Mouse (Mus musculus) naive thymus-derived CD4-positive, alpha-beta T cell, adult 5 months (primary cell): ENCODE measurements around the gene Gm20828. TPM values are rescaled to one million over a fixed set of nuclear protein-coding genes. Genes with fewer than 3 reads are reported as not detected.

ENCODE experiments used
- polyA plus RNA-seq: library from polyadenylated mRNA; unstranded; fragments of 100-300 nt; shearing (Covaris generic); gene quantifications from one replicate; pipeline ENCODE4 v1.2.1, GENCODE M21; 2017

Gm20828 gene
- not detected for polyA plus RNA-seq

GRCm38 (mm10) chrY:11199274-11199673 lies at the start of gene Gm20828:
Gene Gm20828, minus strand, starts transcription at chrY:11199374.

